Mouse (Mus musculus) limb, embryonic 11.5 days (tissue): ENCODE results near the gene Camkv. TPM values are rescaled to one million over a fixed set of nuclear protein-coding genes. Genes with fewer than 3 reads are reported as not detected.

Source experiments
- ATAC-seq: fragments of 200-750 bp; cut with Nextera tagmentation; 2 replicates; pipeline ENCODE4 v1.8.0; 2017; ENCODE audit warnings: low read depth; ENCODE audit not compliant: insufficient number of reproducible peaks, low FRiP score, low TSS enrichment
- DNase-seq: peaks from one replicate; pipeline ENCODE4 v3.0.0-alpha.2; 2015; ENCODE audit warnings: low spot score
- H3K27ac ChIP-seq: fragments of 300-500 bp; sonication (generic); replicated peaks from 2 replicates; pipeline ENCODE4 v1.5.1; 2014; ENCODE audit warnings: low read depth, mild to moderate bottlenecking, low read length
- H3K27me3 ChIP-seq: fragments of 300-500 bp; sonication (generic); 2 replicates; pipeline ENCODE4 v1.6.1; 2014; ENCODE audit warnings: mild to moderate bottlenecking, low read length, mixed read lengths; ENCODE audit not compliant: control insufficient read depth, insufficient read depth
- H3K36me3 ChIP-seq: fragments of 300-500 bp; sonication (generic); 2 replicates; pipeline ENCODE4 v1.6.1; 2014; ENCODE audit warnings: mild to moderate bottlenecking, low read length, moderate library complexity, mixed read lengths; ENCODE audit not compliant: control insufficient read depth, insufficient read depth
- H3K4me1 ChIP-seq: fragments of 300-500 bp; sonication (generic); 2 replicates; pipeline ENCODE4 v1.6.1; 2014; ENCODE audit warnings: low read length, mixed read lengths; ENCODE audit not compliant: control insufficient read depth, insufficient read depth
- H3K4me2 ChIP-seq: fragments of 300-500 bp; sonication (generic); 2 replicates; pipeline ENCODE4 v1.6.1; 2014; ENCODE audit warnings: low read depth, mild to moderate bottlenecking, moderate library complexity; ENCODE audit not compliant: severe bottlenecking
- H3K4me3 ChIP-seq: fragments of 300-500 bp; sonication (generic); 2 replicates; pipeline ENCODE4 v1.5.1; 2014; ENCODE audit warnings: low read depth, low read length
- H3K9ac ChIP-seq: fragments of 300-500 bp; sonication (generic); 2 replicates; pipeline ENCODE4 v1.6.1; 2014; ENCODE audit warnings: mild to moderate bottlenecking, low read length
- H3K9me3 ChIP-seq: fragments of 300-500 bp; sonication (generic); 2 replicates; pipeline ENCODE4 v1.6.1; 2016; ENCODE audit warnings: low read length; ENCODE audit not compliant: control insufficient read depth
- WGBS: fragments of 180-500 bp; shearing (Covaris S2); extraction: QIAGEN DNeasy Blood & Tissue Kit; methylation state at CpG from one replicate; pipeline ENCODE4 v1.1.7; 2014; 5-methylcytosine and 5-hydroxymethylcytosine counted together
- polyA plus RNA-seq: library from polyadenylated mRNA; unstranded; fragments of >200 nt; fragmentation: Nextera tagmentation; extraction: Ambion mirVana; gene quantifications from 2 replicates; pipeline ENCODE4 v1.2.1, GENCODE M21; 2014

Gene Camkv
- polyA plus RNA-seq, 1 experiment from 2014 or later: 4.4 TPM

GRCm38 (mm10) chr9:107901627-107901914, 33.9 kb upstream of the Camkv start:
- no peak overlapping the region for H3K9ac ChIP-seq
- DNase-seq (no peak), ATAC-seq (peak; percentile 31; the same call in 1 of the 2 replicates)
- no peaks in the 10 kb centered on the region; the same call in 1 of the 2 replicates for H3K36me3 ChIP-seq
- WGBS: 11% methylated on average over 17 of the region's 17 CpGs
- peaks cover 14% of the 10 kb centered on the region; the same call in 1 of the 2 replicates for H3K27me3 ChIP-seq
- peaks cover 14% of the 10 kb centered on the region for H3K4me1 ChIP-seq
- H3K27ac ChIP-seq: no peak overlapping the region
- H3K9me3 ChIP-seq: no peaks in the 10 kb centered on the region
- H3K4me2 ChIP-seq: peak overlapping the region; percentile 83
- peak overlapping the region; percentile 31 for H3K4me3 ChIP-seq

- H3K36me3 ChIP-seq: no peaks in the 10 kb centered on the region; the same call in 1 of the 2 replicates
- no peak overlapping the region for H3K27ac ChIP-seq
- H3K9me3 ChIP-seq: no peaks in the 10 kb centered on the region
- H3K4me2 ChIP-seq: no peak overlapping the region
- no peak overlapping the region for H3K9ac ChIP-seq
- peaks cover 14% of the 10 kb centered on the region; the same call in 1 of the 2 replicates for H3K27me3 ChIP-seq
- H3K4me1 ChIP-seq: peaks cover 27% of the 10 kb centered on the region
- DNase-seq (peak; percentile 96), ATAC-seq (0 out of 2 replicates have a peak, but pooled peaks have one; percentile 18)
- no peak overlapping the region for H3K4me3 ChIP-seq
- 12% methylated on average over 4 of the region's 4 CpGs for WGBS
These were observed 30.7 kb upstream of the Camkv start for GRCm38 (mm10) chr9:107904726-107905125.

GRCm38 (mm10) chr9:107906252-107906966, 29.1 kb upstream of the Camkv start, which contains the start of gene Mst1r:
Mst1r (plus strand) TSS chr9:107906873.
- Histone ChIP-seq H3K36me3 (no peaks in the 10 kb centered on the region), H3K4me3 (peak within 1 kb of the TSS; percentile 31), H3K27me3 (0 out of 2 replicates have a peak, but pooled peaks cover 2% of the 10 kb centered on the region), H3K4me1 (peaks cover 22% of the 10 kb centered on the region), H3K9ac (peak within 1 kb of the TSS; percentile 56), H3K4me2 (peak within 1 kb of the TSS; percentile 72), H3K27ac (no peak within 1 kb of the TSS), H3K9me3 (no peaks in the 10 kb centered on the region)
- WGBS: 19% methylated on average over 19 of the region's 19 CpGs
- ATAC-seq (peak; percentile 69; the same call in 1 of the 2 replicates), DNase-seq (peak; percentile 85)

- no peaks in the 10 kb centered on the region for H3K27me3 ChIP-seq
- no peaks in the 10 kb centered on the region for H3K9me3 ChIP-seq
- H3K27ac ChIP-seq: no peak overlapping the region
- 0 out of 2 replicates have a peak, but pooled peaks have one; percentile 0 for ATAC-seq
- WGBS: 46% methylated on average over 31 of the region's 31 CpGs
- peaks cover 20% of the 10 kb centered on the region for H3K4me1 ChIP-seq
- peak; percentile 38 for DNase-seq
- H3K9ac ChIP-seq: peak overlapping the region; percentile 56
- peak overlapping the region; percentile 72 for H3K4me2 ChIP-seq
- no peaks in the 10 kb centered on the region for H3K36me3 ChIP-seq
- peak overlapping the region; percentile 31 for H3K4me3 ChIP-seq
These were observed 28.3 kb upstream of the Camkv start for GRCm38 (mm10) chr9:107906967-107907800.

GRCm38 (mm10) chr9:107907801-107908120, 27.7 kb upstream of the Camkv start:
- H3K4me1 ChIP-seq: peaks cover 20% of the 10 kb centered on the region
- H3K27ac ChIP-seq: no peak overlapping the region
- 0 out of 2 replicates have a peak overlapping the region, but pooled peaks have one; percentile 7 for H3K9ac ChIP-seq
- DNase-seq (no peak), ATAC-seq (no peak)
- H3K27me3 ChIP-seq: no peaks in the 10 kb centered on the region
- H3K4me3 ChIP-seq: no peak overlapping the region
- H3K36me3 ChIP-seq: no peaks in the 10 kb centered on the region
- WGBS: 86% methylated on average over 14 of the region's 14 CpGs
- H3K9me3 ChIP-seq: no peaks in the 10 kb centered on the region
- H3K4me2 ChIP-seq: peak overlapping the region; percentile 17; the same call in 1 of the 2 replicates

GRCm38 (mm10) chr9:107908410-107909158, 26.9 kb upstream of the Camkv start:
- no peak for DNase-seq
- no peaks in the 10 kb centered on the region for H3K9me3 ChIP-seq
- H3K27me3 ChIP-seq: no peaks in the 10 kb centered on the region
- 36% methylated on average over 18 of the region's 18 CpGs for WGBS
- H3K4me2 ChIP-seq: 0 out of 2 replicates have a peak overlapping the region, but pooled peaks have one; percentile 2
- ATAC-seq: no peak
- no peak overlapping the region for H3K9ac ChIP-seq
- H3K4me3 ChIP-seq: no peak overlapping the region; the same call in 1 of the 2 replicates
- no peaks in the 10 kb centered on the region for H3K36me3 ChIP-seq
- H3K4me1 ChIP-seq: peaks cover 20% of the 10 kb centered on the region
- H3K27ac ChIP-seq: no peak overlapping the region

GRCm38 (mm10) chr9:107910025-107910769, 25.3 kb upstream of the Camkv start:
- WGBS: 88% methylated on average over 15 of the region's 15 CpGs
- Histone ChIP-seq H3K9me3 (no peaks in the 10 kb centered on the region), H3K4me1 (peaks cover 20% of the 10 kb centered on the region), H3K27me3 (no peaks in the 10 kb centered on the region), H3K4me2 (no peak overlapping the region), H3K4me3 (no peak overlapping the region), H3K27ac (no peak overlapping the region), H3K36me3 (no peaks in the 10 kb centered on the region), H3K9ac (no peak overlapping the region)
- ATAC-seq: no peak
- DNase-seq: no peak
